24 mouse cellular contexts compared by ENCODE assay signal in genomic region chr1:154089815-154090214, GRCm38 (mm10).
"Had no signal": no experiment of that assay in that cellular context is flagged by ENCODE, and none has a peak within 500 bp of the region (broad histone marks: within the 10 kb centered on the region; RNA-seq: fewer than 3 reads in every experiment).

No protein-coding gene starts in this region.

- H3K4me2 ChIP-seq: heart, embryonic 12.5 days; hindbrain, embryonic 12.5 days; hindbrain, embryonic 14.5 days; intestine, embryonic 15.5 days; limb, embryonic 12.5 days; liver, embryonic 11.5 days had no signal

- ATAC-seq: forebrain, postnatal 0 days; hindbrain, embryonic 16.5 days; inflammation-experienced regulatory T-cells, adult 6 months; intestine, embryonic 15.5 days; intestine, postnatal 0 days had no signal

- H3K4me1 ChIP-seq: hindbrain, embryonic 12.5 days; intestine, embryonic 15.5 days; limb, embryonic 10.5 days; limb, embryonic 12.5 days had no signal

- H3K27ac ChIP-seq: heart, adult 2 months; hindbrain, embryonic 10.5 days; hindbrain, embryonic 12.5 days; hindbrain, embryonic 14.5 days; intestine, embryonic 15.5 days; layer of hippocampus, adult 2 months; left cerebral cortex, adult 2 months; limb, embryonic 10.5 days; limb, embryonic 12.5 days had no signal

- H3K36me3 ChIP-seq: heart, embryonic 12.5 days; hindbrain, embryonic 10.5 days; hindbrain, embryonic 12.5 days; intestine, embryonic 15.5 days; limb, embryonic 10.5 days; limb, embryonic 12.5 days had no signal

- H3K9ac ChIP-seq: forebrain, postnatal 0 days; heart, embryonic 12.5 days; hindbrain, embryonic 12.5 days; hindbrain, embryonic 14.5 days; intestine, embryonic 15.5 days; limb, embryonic 12.5 days had no signal

- H3K9me3 ChIP-seq: heart, embryonic 12.5 days; hindbrain, embryonic 10.5 days; hindbrain, embryonic 12.5 days; intestine, embryonic 15.5 days; limb, embryonic 10.5 days had no signal

- H3K27me3 ChIP-seq: heart, embryonic 12.5 days; hindbrain, embryonic 12.5 days; intestine, embryonic 15.5 days; limb, embryonic 12.5 days had no signal

- H3K4me3 ChIP-seq: heart, adult 2 months; heart, embryonic 12.5 days; hindbrain, embryonic 10.5 days; hindbrain, embryonic 12.5 days; intestine, embryonic 15.5 days; layer of hippocampus, adult 2 months; left cerebral cortex, adult 2 months; limb, embryonic 10.5 days; limb, embryonic 12.5 days had no signal

- DNase-seq: forebrain, postnatal 0 days; gastrocnemius, postnatal 14 days; gastrocnemius, postnatal 36 days; heart, adult 2 months; heart, postnatal 10 days; heart, postnatal 4 days; kidney, adult 18-20 months; kidney, adult 8-10 months; kidney, postnatal 10 days; kidney, postnatal 36 days; liver had no signal
